Mouse (Mus musculus): ENCODE data around the gene Bhlhe40.

The Bhlhe40 gene

DNA sequence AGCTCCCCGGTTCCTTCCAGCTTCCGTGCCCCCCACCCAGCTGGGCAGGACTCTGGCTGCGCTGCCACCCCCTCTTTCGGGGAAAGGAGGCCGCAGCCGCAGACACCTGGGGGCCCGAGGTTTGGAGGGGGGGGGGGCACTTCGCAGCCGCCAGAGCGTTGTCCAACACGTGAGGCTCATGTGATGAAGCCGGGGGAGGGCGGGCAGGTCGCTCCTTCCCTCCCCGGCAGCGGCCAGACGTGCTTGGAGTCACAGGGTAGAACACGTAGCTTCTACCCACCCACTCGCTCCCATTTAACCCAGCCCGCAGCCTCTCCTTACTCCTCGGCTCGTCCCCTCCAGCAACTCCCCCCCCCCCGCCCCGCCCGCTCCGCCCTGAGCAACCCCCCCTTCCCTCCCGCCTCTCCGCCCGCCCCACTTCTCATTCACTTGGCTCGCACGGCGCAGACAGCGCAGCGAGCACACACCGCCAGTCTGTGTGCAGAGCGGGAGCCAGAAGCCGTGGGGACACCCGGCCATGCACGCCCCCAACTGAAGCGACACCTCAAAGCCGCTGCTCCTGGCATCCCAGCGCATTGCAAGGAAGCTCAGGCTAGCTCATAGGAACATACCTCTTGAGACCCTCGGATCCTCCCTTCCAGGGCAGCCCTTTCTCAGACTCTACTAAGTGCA is at the start of gene Bhlhe40:
Gene Bhlhe40 (plus strand): TSS at position 424 of the 672 bp plus-strand sequence.
- DNase-seq (ENCODE audit: low read depth, low spot score): peak; percentile 90

- no peak for DNase-seq (ENCODE audit: low read depth, low spot score)
These were observed 48.8 kb upstream of the Bhlhe40 start for GRCm38 (mm10) chr6:108611663-108612062.

GRCm38 (mm10) chr6:108618025-108618424 is 42.4 kb upstream of the Bhlhe40 start:
- DNase-seq (ENCODE audit: low read depth, low spot score): no peak

GRCm38 (mm10) chr6:108623028-108623565 is 37.3 kb upstream of the Bhlhe40 start:
- no peak for DNase-seq (ENCODE audit: low read depth, low spot score)

GRCm38 (mm10) chr6:108624915-108625314 is 35.5 kb upstream of the Bhlhe40 start:
- no peak for DNase-seq (ENCODE audit: low read depth, low spot score)

- no peak for DNase-seq (ENCODE audit: low read depth, low spot score)
These were observed 29.7 kb upstream of the Bhlhe40 start for GRCm38 (mm10) chr6:108630701-108631100.

GRCm38 (mm10) chr6:108638157-108638833 is 22.1 kb upstream of the Bhlhe40 start:
- peak; percentile 30 for DNase-seq (ENCODE audit: low read depth, low spot score)

DNA sequence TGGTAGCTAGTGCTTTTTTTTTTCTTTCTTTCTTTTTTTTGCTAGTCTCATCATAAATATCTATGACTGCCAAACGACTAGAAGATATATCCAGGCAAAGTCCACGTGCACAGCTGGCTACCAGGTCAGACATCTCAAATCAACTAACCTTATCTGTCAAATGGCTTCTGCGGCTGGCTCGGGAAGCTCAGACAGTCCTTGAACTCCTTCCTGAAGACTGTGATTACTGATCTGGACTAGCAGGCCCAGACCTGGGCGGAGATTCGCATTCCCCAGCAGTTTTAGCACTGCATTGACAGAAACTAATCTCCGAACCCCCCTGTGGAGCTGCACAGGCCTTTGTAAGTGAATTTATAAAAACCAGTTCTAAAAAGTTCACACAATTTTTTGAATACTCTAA is 18.4 kb upstream of the Bhlhe40 start:
- DNase-seq (ENCODE audit: low read depth, low spot score): peak; percentile 37

DNA sequence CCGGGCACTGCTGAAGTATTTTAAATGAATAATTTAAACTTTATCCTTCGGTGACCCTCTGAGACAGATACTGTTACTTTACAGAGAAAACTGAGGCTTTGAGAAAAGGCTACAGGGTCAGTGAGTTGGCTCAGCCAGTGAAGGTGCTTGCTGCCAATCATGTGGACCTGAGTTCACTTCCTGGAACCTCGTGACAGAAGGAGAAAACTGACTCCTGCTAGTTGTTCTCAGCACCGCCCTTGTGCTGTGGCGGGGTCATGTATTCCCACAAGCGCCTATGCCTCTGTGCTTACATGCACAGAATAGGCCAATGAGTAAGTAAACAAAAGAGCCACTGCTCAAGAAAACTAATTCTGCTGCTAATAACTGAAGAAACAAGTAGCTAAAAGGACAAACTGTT is 17.4 kb upstream of the Bhlhe40 start:
- DNase-seq (ENCODE audit: low read depth, low spot score): peak; percentile 25

DNA sequence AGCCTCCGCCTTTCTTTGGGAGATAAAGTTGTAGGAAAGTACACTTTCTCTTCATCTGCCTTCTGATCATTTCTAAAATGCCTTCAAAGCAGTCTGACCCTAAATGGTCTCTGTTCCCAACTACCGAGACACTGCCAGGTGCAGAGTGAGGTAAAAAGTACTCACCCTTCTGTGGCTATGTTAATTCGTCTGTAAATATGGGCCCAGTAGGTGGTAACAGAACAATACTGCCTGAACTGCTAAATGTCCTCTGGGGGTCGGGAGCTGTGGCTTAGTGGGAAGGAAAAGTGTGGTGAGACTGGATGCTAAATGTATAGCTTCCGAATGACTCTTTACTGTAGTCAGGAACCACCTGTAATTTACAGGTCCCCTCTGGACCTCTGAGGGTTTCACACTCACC is 16.1 kb upstream of the Bhlhe40 start:
- DNase-seq (ENCODE audit: low read depth, low spot score): peak; percentile 74

GRCm38 (mm10) chr6:108647094-108647493 is 13.3 kb upstream of the Bhlhe40 start:
- DNase-seq (ENCODE audit: low read depth, low spot score): no peak

- DNase-seq (ENCODE audit: low read depth, low spot score): no peak
These were observed 12.4 kb upstream of the Bhlhe40 start for GRCm38 (mm10) chr6:108648072-108648471.

GRCm38 (mm10) chr6:108655861-108656260 is 4.6 kb upstream of the Bhlhe40 start:
- no peak for DNase-seq (ENCODE audit: low read depth, low spot score)

DNA sequence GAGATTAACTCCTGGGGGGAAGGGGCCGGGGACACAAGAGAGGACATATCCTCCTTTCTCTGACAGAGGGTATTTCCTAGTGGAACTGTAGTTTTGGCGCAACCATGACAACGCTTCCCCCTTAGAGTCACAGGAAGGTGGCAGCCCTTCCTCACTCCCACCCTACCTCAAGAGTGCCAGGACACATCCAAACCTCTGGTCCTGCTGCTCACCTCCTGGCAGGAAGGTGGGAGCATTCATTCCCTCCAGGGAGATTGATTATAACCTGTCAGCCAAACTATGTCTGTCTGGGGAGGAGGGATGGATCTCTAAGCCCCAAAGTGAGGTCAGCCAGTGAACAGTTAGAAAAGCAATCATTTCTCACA is 2.4 kb upstream of the Bhlhe40 start:
- peak; percentile 33 for DNase-seq (ENCODE audit: low read depth, low spot score)

DNA sequence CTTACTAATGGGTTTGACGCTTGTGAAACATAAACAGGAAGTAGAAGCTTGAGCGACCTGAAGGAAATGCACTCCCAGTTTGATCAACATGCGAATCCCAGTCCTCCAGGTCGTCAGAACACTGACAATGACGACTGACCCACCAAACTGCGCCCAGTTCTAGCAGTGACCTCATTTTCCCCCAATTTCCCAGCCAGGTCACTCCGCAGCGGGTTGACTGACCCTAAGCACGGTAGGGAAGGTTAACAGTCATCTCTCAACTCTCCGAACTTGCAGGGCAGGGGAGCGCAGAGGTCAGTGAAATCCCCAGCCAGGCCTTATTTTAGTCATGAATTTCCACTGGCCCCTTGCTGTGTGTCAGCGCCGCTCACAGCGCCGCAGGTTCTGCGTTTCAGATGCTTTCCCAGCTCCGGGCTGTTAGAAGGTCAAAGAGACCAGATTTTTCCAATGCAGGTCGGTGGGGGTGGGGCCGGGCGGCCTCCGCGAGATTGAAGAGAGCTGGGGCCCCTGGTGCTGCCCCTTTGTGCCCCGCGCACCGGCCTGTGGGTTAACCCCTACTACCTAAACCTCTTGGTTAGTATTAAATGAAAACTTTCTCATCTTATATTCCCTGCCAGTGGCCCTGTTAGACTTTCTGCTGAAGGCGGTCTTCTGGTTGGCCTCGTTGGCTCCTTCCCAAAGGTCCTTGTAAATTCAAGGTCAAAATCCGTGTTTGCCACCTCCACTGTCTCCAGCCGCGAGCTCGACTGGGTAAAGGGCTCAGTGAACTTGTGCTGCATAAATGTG is 1.8 kb upstream of the Bhlhe40 start:
- peak; percentile 84 for DNase-seq (ENCODE audit: low read depth, low spot score)

GRCm38 (mm10) chr6:108659221-108659725 is 1.2 kb upstream of the Bhlhe40 start:
- DNase-seq (ENCODE audit: low read depth, low spot score): peak; percentile 92

- peak; percentile 83 for DNase-seq (ENCODE audit: low read depth, low spot score)
These were observed 663 bp upstream of the Bhlhe40 start for GRCm38 (mm10) chr6:108659726-108660205.

DNA sequence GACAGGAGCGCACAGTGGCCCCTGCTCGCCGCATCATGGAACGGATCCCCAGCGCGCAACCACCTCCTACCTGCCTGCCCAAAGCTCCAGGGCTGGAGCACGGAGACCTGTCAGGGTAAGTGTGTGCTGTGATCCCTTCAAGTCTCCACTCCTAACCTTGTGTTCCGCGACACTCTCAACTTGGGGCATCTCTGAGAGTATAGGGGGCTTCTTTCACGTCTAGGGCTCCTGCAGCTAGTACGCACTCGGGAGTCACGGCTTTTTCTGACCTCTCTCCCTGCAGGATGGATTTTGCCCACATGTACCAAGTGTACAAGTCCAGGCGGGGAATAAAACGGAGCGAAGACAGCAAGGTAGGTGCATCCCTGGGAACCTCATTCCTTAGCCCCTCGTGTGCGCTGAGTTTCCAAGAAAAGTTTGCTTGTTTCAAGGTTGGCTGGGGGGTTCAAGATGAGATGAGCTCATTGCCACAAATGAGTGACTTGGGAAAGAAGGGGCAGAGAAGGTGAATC is 505 bp downstream of the Bhlhe40 start:
- no peak for DNase-seq (ENCODE audit: low read depth, low spot score)

GRCm38 (mm10) chr6:108661412-108661811 is 983 bp downstream of the Bhlhe40 start:
- peak; percentile 85 for DNase-seq (ENCODE audit: low read depth, low spot score)

DNA sequence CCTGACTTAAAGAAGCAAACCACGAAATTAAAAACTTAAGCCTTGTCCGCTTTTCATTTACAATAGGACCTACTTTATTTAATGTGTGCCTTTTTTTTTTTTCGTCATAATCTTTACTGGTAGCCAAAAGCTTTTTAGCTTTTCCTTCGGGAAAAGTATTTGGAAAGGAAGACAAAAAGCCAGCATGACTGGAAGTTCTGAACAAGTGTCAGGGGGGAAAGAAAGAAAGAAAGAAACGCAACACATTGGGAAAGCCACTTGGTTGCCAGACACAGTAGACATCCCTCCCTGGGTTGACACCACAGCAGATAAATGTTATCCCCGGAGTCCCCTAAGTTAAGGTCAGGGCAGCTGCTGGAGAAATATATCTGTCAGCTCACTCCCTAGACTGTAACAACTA is 1.5 kb downstream of the Bhlhe40 start:
- no peak for DNase-seq (ENCODE audit: low read depth, low spot score)

Measured in ZHBTc4 (cell line).